Mouse (Mus musculus): ENCODE data around the gene Fam210b. TPM values are rescaled to one million over a fixed set of nuclear protein-coding genes. Genes with fewer than 3 reads are reported as not detected.

Fam210b gene
- polyA plus RNA-seq, 1 experiment from 2014 or later: 136 TPM

DNA sequence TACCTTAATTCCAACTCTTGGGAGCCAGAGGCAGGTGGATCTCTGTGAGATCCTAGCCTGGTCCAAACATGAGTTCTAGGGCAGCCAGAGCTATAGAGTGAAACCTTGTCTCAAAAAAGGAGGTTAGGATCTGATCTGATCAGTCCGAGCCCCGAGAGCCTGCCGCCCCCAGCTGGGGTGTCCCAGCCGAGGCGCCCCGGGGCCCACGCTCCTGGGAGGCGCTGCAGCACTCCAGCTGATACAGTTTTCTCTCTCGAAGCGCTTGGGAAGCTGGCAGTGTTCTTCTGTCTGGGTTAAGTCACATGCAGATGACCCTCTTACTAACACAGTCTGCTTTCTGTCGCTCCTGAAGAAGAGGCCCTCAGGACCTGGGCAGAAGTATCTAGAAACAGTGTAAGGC lies 36.0 kb downstream of the Fam210b start:
- H3K27me3 ChIP-seq: no peaks in the 10 kb centered on the region
- no peak overlapping the region for H3K27ac ChIP-seq (replicated peaks)
- no peak overlapping the region for H3K4me3 ChIP-seq (replicated peaks)
- H3K9ac ChIP-seq: no peak overlapping the region
- WGBS (ENCODE audit: insufficient replicate concordance): 87% methylated on average over 11 of the region's 11 CpGs
- ATAC-seq (ENCODE audit: insufficient read depth): no peak
- no peak overlapping the region for H3K4me2 ChIP-seq
- H3K9me3 ChIP-seq (replicated peaks): no peaks in the 10 kb centered on the region
- H3K4me1 ChIP-seq (replicated peaks): no peaks in the 10 kb centered on the region
- peaks cover 58% of the 10 kb centered on the region for H3K36me3 ChIP-seq (replicated peaks)

DNA sequence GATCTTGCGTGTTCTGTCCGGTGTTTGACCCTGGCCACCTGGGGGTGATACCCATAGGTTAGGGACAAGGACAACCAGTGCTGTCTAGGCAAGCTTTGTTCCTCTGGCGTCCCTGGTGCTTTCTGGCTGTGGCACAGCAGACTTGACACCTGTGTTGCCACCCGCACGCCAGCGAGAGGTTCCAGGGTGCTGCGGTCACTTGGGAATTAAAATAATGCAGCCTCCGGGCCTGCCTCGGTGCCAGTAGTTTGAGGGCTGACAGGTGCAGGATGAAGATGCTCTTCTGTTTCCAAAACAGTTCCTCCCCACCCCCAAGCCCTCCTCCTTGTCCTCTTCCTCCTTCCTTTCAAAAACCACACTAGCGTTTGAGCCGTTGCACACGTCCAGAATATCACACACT lies 36.5 kb downstream of the Fam210b start:
- Histone ChIP-seq H3K4me2 (no peak overlapping the region), H3K27ac (replicated peaks) (no peak overlapping the region), H3K36me3 (replicated peaks) (peaks cover 52% of the 10 kb centered on the region), H3K4me1 (replicated peaks) (no peaks in the 10 kb centered on the region), H3K9ac (no peak overlapping the region), H3K9me3 (replicated peaks) (no peaks in the 10 kb centered on the region), H3K4me3 (replicated peaks) (no peak overlapping the region), H3K27me3 (no peaks in the 10 kb centered on the region)
- ATAC-seq (ENCODE audit: insufficient read depth): no peak
- 67% methylated on average over 12 of the region's 12 CpGs for WGBS (ENCODE audit: insufficient replicate concordance)

DNA sequence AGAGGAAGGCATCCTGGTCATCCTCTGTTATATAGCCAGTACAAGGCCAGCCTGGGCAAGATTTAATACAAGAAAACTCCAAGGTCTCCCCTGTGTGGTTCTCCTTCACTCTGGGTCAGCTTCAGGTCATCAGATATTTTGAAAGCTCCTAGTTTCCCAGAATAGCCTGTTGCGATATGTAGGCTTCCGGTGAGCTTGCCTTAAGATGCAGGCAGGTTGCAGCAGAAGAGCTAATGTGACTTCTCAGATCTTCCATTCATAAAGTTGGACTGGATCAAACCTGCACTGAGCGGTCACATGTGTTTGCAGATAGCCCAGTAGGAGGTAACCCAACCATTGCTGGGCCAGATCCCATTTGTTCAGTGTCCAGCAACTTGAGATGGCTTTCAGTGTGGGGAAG lies 39.4 kb downstream of the Fam210b start:
- H3K27ac ChIP-seq (replicated peaks): no peak overlapping the region
- ATAC-seq (ENCODE audit: insufficient read depth): no peak
- no peak overlapping the region for H3K4me2 ChIP-seq
- 72% methylated on average over 3 of the region's 3 CpGs for WGBS (ENCODE audit: insufficient replicate concordance)
- peaks cover 24% of the 10 kb centered on the region for H3K36me3 ChIP-seq (replicated peaks)
- H3K9me3 ChIP-seq (replicated peaks): no peaks in the 10 kb centered on the region
- H3K27me3 ChIP-seq: no peaks in the 10 kb centered on the region
- H3K4me3 ChIP-seq (replicated peaks): no peak overlapping the region
- no peak overlapping the region for H3K9ac ChIP-seq
- no peaks in the 10 kb centered on the region for H3K4me1 ChIP-seq (replicated peaks)

DNA sequence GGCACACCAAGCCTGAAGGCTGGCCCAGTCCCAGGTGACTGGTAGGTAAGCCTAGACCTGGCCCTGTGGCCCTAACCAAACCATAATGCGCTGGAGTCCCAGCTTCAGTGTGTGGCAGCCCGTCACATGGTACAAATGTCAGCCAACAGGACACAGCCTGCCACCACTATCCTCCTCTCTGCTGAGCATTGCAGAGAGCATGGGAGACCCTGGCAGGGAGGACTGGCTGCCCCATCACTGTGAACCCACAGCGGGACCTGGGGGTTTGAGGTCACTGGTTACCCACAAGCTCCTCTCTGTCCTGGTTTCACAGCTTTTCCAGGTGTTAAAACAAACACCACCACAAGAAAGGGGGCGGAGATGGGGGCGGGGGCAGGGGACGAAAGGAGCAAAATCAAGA lies 45.0 kb downstream of the Fam210b start:
- ATAC-seq (ENCODE audit: insufficient read depth): no peak
- Histone ChIP-seq H3K36me3 (replicated peaks) (no peaks in the 10 kb centered on the region), H3K4me1 (replicated peaks) (peaks cover 9% of the 10 kb centered on the region; the same call in 1 of the 2 replicates), H3K4me2 (no peak overlapping the region), H3K27ac (replicated peaks) (no peak overlapping the region), H3K9ac (no peak overlapping the region), H3K27me3 (no peaks in the 10 kb centered on the region), H3K9me3 (replicated peaks) (no peaks in the 10 kb centered on the region), H3K4me3 (replicated peaks) (no peak overlapping the region)
- WGBS (ENCODE audit: insufficient replicate concordance): 33% methylated on average over 6 of the region's 6 CpGs

DNA sequence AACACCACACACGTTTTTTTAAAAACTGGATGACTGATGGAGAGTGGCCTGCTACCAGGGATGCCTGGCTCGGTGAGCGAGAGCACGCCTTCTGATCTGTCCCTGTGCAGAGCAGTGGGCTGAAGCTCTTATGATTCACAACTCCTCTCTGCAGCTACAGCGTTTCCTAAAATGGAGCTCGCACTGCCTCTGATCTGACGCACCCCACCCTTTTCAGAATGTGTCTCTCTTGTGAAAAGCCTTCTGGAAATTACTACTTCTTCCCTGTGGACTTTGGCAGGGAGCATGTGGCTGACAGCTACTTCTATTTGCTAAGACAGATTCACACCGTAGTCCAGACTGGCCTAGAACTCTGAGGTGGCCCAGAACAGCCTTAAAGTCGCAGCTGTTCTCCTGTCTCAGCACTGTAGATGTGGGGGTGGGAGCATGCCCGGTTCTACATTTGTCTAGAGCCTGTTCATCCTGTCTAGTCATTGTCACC lies 46.7 kb downstream of the Fam210b start:
- Histone ChIP-seq H3K4me1 (replicated peaks) (peaks cover 9% of the 10 kb centered on the region; the same call in 1 of the 2 replicates), H3K4me2 (no peak overlapping the region), H3K36me3 (replicated peaks) (no peaks in the 10 kb centered on the region), H3K27ac (replicated peaks) (no peak overlapping the region), H3K4me3 (replicated peaks) (no peak overlapping the region), H3K27me3 (no peaks in the 10 kb centered on the region), H3K9me3 (replicated peaks) (no peaks in the 10 kb centered on the region), H3K9ac (no peak overlapping the region)
- ATAC-seq (ENCODE audit: insufficient read depth): no peak
- WGBS (ENCODE audit: insufficient replicate concordance): 53% methylated on average over 10 of the region's 10 CpGs

DNA sequence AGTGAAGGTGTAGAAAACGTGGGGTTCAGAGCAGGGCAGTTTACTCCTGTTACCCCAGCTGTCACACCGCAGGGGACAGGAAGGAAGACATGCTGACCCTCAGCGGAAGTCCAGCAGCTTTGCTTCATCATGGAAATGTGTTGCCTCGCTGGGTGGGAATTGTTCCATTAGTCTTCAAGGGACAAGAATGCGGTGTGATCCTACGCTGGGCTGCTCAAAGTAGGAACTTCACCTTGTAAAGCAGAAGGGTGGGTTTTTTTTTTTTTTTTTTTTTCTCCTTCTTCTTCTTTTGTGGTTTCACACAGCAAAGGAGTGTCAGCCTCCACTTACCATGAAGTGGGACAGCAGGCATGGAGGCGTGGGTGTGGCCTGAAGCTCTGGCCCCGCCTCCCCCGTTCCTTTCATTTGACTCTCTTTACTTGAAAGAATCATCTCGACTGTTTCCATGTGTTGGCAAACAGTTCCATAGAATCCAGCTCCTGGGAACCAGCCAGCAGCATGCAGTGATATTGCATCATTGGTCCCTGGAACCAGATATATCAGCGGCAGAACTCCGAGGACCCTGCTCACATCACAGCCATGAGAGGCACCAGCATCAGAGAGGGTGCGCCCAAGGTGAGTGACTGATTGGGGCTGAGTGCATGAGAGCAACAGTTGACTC lies 48.2 kb downstream of the Fam210b start, which contains the start of gene Cass4:
Gene Cass4, plus strand, starts transcription at position 404 of the 661 bp plus-strand sequence.
- Histone ChIP-seq H3K4me2 (peak within 1 kb of the TSS; percentile 50), H3K4me1 (replicated peaks) (peaks cover 16% of the 10 kb centered on the region), H3K9me3 (replicated peaks) (no peaks in the 10 kb centered on the region), H3K4me3 (replicated peaks) (peak within 1 kb of the TSS; percentile 38), H3K27ac (replicated peaks) (no peak within 1 kb of the TSS), H3K9ac (no peak within 1 kb of the TSS), H3K36me3 (replicated peaks) (no peaks in the 10 kb centered on the region), H3K27me3 (no peaks in the 10 kb centered on the region)
- WGBS (ENCODE audit: insufficient replicate concordance): 13% methylated on average over 13 of the region's 13 CpGs
- peak; percentile 33 for ATAC-seq (ENCODE audit: insufficient read depth)

DNA sequence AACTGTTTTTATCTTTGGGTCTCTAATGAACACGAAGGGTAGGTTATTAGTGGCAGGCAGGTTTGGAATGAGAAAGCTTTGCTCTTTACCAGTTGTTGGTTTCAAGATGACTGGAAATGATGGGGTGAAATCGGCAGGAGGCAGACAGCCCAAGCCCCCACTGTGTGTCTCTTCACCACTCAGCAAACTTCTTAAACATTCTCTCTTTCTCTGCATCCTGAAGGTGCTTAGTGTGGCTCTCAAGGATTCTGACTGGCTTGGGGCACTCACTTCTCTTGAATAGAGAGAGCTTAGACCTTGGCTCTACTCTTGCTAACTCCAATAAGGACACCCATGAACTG lies 48.7 kb downstream of the Fam210b start:
- Histone ChIP-seq H3K4me2 (peak overlapping the region; percentile 50), H3K27me3 (no peaks in the 10 kb centered on the region), H3K9me3 (replicated peaks) (no peaks in the 10 kb centered on the region), H3K27ac (replicated peaks) (no peak overlapping the region), H3K4me3 (replicated peaks) (peak overlapping the region; percentile 38), H3K36me3 (replicated peaks) (no peaks in the 10 kb centered on the region), H3K9ac (no peak overlapping the region), H3K4me1 (replicated peaks) (peaks cover 16% of the 10 kb centered on the region)
- 46% methylated on average over 2 of the region's 2 CpGs for WGBS (ENCODE audit: insufficient replicate concordance)
- ATAC-seq (ENCODE audit: insufficient read depth): no peak

DNA sequence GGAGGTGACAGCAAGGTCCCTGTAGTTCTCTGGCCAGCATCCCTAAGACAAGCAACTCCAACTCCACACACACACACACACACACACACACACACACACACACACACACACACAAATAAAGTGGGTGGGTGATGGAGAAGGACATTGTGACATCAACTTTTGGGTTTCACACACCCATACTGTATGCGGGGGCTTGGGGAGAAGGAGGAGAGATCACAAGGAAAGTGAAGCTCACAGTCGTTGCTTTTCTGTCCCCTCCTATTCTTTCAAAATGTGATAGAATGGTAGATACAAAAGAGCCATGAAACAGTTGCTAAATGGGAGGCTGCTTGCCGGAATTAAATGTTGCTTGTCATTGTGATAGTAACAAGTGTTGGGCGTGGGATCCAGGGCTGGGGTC lies 49.3 kb downstream of the Fam210b start:
- peaks cover 19% of the 10 kb centered on the region for H3K4me1 ChIP-seq (replicated peaks)
- no peaks in the 10 kb centered on the region for H3K27me3 ChIP-seq
- no peak overlapping the region for H3K4me3 ChIP-seq (replicated peaks)
- H3K27ac ChIP-seq (replicated peaks): no peak overlapping the region
- no peak overlapping the region for H3K9ac ChIP-seq
- 48% methylated on average over 4 of the region's 4 CpGs for WGBS (ENCODE audit: insufficient replicate concordance)
- no peaks in the 10 kb centered on the region for H3K36me3 ChIP-seq (replicated peaks)
- no peak overlapping the region for H3K4me2 ChIP-seq
- no peak for ATAC-seq (ENCODE audit: insufficient read depth)
- no peaks in the 10 kb centered on the region for H3K9me3 ChIP-seq (replicated peaks)

DNA sequence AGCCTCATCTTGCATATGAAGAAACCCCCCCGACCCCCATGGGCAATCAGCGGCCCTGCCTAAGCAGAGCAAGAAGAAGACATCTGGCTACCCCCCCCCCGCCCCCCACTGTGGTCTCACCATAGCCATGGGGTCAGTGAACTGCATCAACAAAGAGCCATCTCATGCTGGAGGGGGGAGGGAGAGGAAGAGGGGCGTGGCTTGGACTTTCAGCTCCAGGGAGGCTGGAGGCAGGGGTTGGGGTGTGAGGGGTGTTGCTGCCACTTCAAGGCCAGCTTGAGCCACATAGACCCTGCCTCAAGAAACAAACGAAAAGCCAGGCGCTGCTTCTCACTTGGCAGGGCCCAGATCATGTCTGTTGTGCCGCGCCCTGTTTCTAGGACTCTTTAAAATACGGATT lies 50.6 kb downstream of the Fam210b start:
- WGBS (ENCODE audit: insufficient replicate concordance): 58% methylated on average over 9 of the region's 9 CpGs
- ATAC-seq (ENCODE audit: insufficient read depth): no peak
- Histone ChIP-seq H3K9me3 (replicated peaks) (no peaks in the 10 kb centered on the region), H3K27ac (replicated peaks) (no peak overlapping the region), H3K4me1 (replicated peaks) (peaks cover 21% of the 10 kb centered on the region), H3K4me2 (no peak overlapping the region), H3K4me3 (replicated peaks) (no peak overlapping the region), H3K27me3 (no peaks in the 10 kb centered on the region), H3K9ac (no peak overlapping the region), H3K36me3 (replicated peaks) (no peaks in the 10 kb centered on the region)

DNA sequence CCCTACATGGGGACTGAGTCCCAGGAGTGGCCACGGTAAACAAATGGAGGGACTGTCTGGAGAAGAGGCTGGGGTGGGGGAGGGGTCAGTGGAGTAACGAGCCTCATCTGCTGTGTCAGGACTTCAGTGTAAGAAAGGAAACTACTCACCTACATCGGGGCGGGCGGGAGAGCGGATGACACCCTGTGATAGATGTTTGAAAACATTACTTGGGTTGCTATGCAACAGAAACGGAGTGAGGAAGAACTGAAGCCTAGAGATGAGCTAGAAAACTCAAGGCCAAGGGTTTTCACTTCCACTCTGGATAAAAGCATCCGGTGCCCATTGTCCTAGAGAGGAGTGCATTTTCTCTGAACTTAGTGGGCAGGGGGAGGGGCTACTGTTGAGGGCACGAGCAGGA lies 54.5 kb downstream of the Fam210b start:
- Histone ChIP-seq H3K4me1 (replicated peaks) (peaks cover 12% of the 10 kb centered on the region), H3K27ac (replicated peaks) (no peak overlapping the region), H3K9me3 (replicated peaks) (no peaks in the 10 kb centered on the region), H3K4me2 (no peak overlapping the region), H3K9ac (no peak overlapping the region), H3K4me3 (replicated peaks) (no peak overlapping the region), H3K36me3 (replicated peaks) (no peaks in the 10 kb centered on the region), H3K27me3 (no peaks in the 10 kb centered on the region)
- WGBS (ENCODE audit: insufficient replicate concordance): 28% methylated on average over 9 of the region's 9 CpGs
- ATAC-seq (ENCODE audit: insufficient read depth): peak; percentile 29; the same call in 1 of the 2 replicates

DNA sequence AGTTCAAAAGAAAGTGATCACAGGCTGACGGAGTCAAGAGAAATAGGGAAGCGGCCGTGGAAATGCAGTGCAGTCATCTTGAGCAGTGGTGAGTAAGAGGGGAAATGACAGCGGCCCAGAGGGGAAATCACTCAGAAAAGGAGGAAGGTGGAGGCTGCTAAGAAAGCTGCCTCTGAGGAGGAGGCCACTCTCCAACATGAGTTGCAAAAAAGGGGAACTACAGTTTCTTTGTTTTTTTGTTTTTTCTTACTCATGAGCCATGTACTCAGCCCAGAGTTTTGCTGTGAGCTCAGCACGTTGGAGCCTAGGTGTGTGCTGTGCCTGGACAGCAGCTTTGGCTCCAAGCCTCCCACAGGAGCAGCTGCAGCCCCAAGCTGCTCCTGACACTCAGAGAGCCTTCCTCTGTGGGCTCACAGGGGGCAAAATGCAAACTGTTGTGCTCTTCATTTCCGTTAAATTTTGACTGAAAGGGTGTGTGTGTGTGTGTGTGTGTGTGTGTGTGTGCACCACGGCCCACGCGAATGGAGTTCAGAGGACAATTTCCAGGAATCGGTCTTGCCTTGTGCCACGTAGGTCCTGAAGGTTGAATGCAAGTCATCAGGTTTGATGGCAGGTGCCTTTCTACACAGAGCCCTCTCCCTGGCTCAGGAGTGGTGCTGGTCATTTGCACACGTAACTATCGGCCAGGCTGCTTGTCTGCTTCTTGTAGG lies 55.9 kb downstream of the Fam210b start:
- no peak overlapping the region for H3K4me3 ChIP-seq (replicated peaks)
- peak; percentile 45 for ATAC-seq (ENCODE audit: insufficient read depth)
- no peak overlapping the region for H3K4me2 ChIP-seq
- H3K27ac ChIP-seq (replicated peaks): peak overlapping the region; percentile 68
- H3K4me1 ChIP-seq (replicated peaks): peaks cover 12% of the 10 kb centered on the region
- no peaks in the 10 kb centered on the region for H3K9me3 ChIP-seq (replicated peaks)
- H3K27me3 ChIP-seq: no peaks in the 10 kb centered on the region
- no peak overlapping the region for H3K9ac ChIP-seq
- no peaks in the 10 kb centered on the region for H3K36me3 ChIP-seq (replicated peaks)
- WGBS (ENCODE audit: insufficient replicate concordance): 22% methylated on average over 13 of the region's 13 CpGs

All from liver, embryonic 15.5 days (tissue).